Mouse (Mus musculus): ENCODE data around the gene Dpy19l1. TPM values are rescaled to one million over a fixed set of nuclear protein-coding genes. Genes with fewer than 3 reads are reported as not detected.

The Dpy19l1 gene
- total RNA-seq, 2 experiments from 2014 or later: 53.3 to 60.2 TPM

GRCm38 (mm10) chr9:24378848-24379247 is 124.1 kb downstream of the Dpy19l1 start:
- ATAC-seq (replicated peaks; ENCODE audit: poor library complexity): no peak

Other genes with a start within 250 kb of the Dpy19l1 start
- gene Cypt4, start 122.1 kb upstream of the Dpy19l1 start, total RNA-seq (2015): not detected in 2 replicates
- gene Cypt4, start 122.1 kb upstream of the Dpy19l1 start, total RNA-seq (2017): not detected in 2 replicates
- not detected in 2 replicates for gene Dpy19l2, start 193.2 kb upstream of the Dpy19l1 start, total RNA-seq (2015)
- gene Dpy19l2, start 193.2 kb upstream of the Dpy19l1 start, total RNA-seq (2017): not detected in 2 replicates

Measured in megakaryocyte progenitor cell, adult 5-6 weeks (primary cell).